Mouse (Mus musculus): ENCODE results near the gene D10Wsu102e. TPM values are rescaled to one million over a fixed set of nuclear protein-coding genes. Genes with fewer than 3 reads are reported as not detected.

Gene D10Wsu102e
- 0.77 TPM for polyA plus RNA-seq (2015; fragmentation: Illumina TruSeq; extraction: RNeasy Lipid Tissue Mini Kit (QIAGEN cat#74804); ENCODE audit: low read depth, low replicate concordance)

GRCm38 (mm10) chr10:83359956-83360355 lies at the start of gene D10Wsu102e:
TSS of gene D10Wsu102e (plus strand) at chr10:83360221.

GRCm38 (mm10) chr10:83337159-83337951 lies 22.7 kb upstream of the D10Wsu102e start, which contains the start of gene Slc41a2:
TSS of gene Slc41a2 (minus strand) at chr10:83337882.

GRCm38 (mm10) chr10:83533910-83534283 lies 173.9 kb downstream of the D10Wsu102e start, which contains the start of gene Aldh1l2:
TSS of gene Aldh1l2 (minus strand) at chr10:83534140.

Other genes starting within 250 kb of the D10Wsu102e start
- gene Slc41a2, start 22.3 kb upstream of the D10Wsu102e start, polyA plus RNA-seq (2015; fragmentation: Illumina TruSeq; extraction: RNeasy Lipid Tissue Mini Kit (QIAGEN cat#74804); ENCODE audit: low read depth, low replicate concordance): 11.3 TPM
- gene Aldh1l2, start 173.9 kb downstream of the D10Wsu102e start, polyA plus RNA-seq (2015; fragmentation: Illumina TruSeq; extraction: RNeasy Lipid Tissue Mini Kit (QIAGEN cat#74804); ENCODE audit: low read depth, low replicate concordance): 1.7 TPM
- 19.2 TPM for gene Washc4, start 183.5 kb downstream of the D10Wsu102e start, polyA plus RNA-seq (2015; fragmentation: Illumina TruSeq; extraction: RNeasy Lipid Tissue Mini Kit (QIAGEN cat#74804); ENCODE audit: low read depth, low replicate concordance)

Data from brain, adult 10 weeks (tissue).